Mouse (Mus musculus): ENCODE measurements around the gene 2210016F16Rik. TPM values are rescaled to one million over a fixed set of nuclear protein-coding genes. Genes with fewer than 3 reads are reported as not detected.
A peak's percentile ranks its signal among the peaks of the same experiment; 100 is the strongest.
"Not testable (repeated sequence)": the region's sequence is repeated elsewhere in the genome, so short reads cannot be mapped to it uniquely, and the experiment has no call there.

2210016F16Rik gene
- total RNA-seq, 1 experiment from 2014 or later, result 16.4 TPM

- ATAC-seq (replicated peaks; ENCODE audit: insufficient number of reproducible peaks, low FRiP score, low TSS enrichment, poor library complexity, severe bottlenecking), result peak; percentile 75
These were observed 2.9 kb upstream of the 2210016F16Rik start for GRCm38 (mm10) chr13:58387948-58388347.

GRCm38 (mm10) chr13:58385547-58385920 is 509 bp upstream of the 2210016F16Rik start:
- no peak for ATAC-seq (replicated peaks; ENCODE audit: insufficient number of reproducible peaks, low FRiP score, low TSS enrichment, poor library complexity, severe bottlenecking)

- no peak for ATAC-seq (replicated peaks; ENCODE audit: insufficient number of reproducible peaks, low FRiP score, low TSS enrichment, poor library complexity, severe bottlenecking)
These were observed 654 bp downstream of the 2210016F16Rik start for GRCm38 (mm10) chr13:58384371-58384770.

GRCm38 (mm10) chr13:58373153-58373470 is 11.9 kb downstream of the 2210016F16Rik start:
- no peak for ATAC-seq (replicated peaks; ENCODE audit: insufficient number of reproducible peaks, low FRiP score, low TSS enrichment, poor library complexity, severe bottlenecking)

- ATAC-seq (replicated peaks; ENCODE audit: insufficient number of reproducible peaks, low FRiP score, low TSS enrichment, poor library complexity, severe bottlenecking), result no peak
These were observed 12.5 kb downstream of the 2210016F16Rik start for GRCm38 (mm10) chr13:58372278-58373152.

GRCm38 (mm10) chr13:58368835-58369234 is 16.2 kb downstream of the 2210016F16Rik start:
- no peak for ATAC-seq (replicated peaks; ENCODE audit: insufficient number of reproducible peaks, low FRiP score, low TSS enrichment, poor library complexity, severe bottlenecking)

- ATAC-seq (replicated peaks; ENCODE audit: insufficient number of reproducible peaks, low FRiP score, low TSS enrichment, poor library complexity, severe bottlenecking), result no peak
These were observed 17.4 kb downstream of the 2210016F16Rik start for GRCm38 (mm10) chr13:58367641-58368040.

- no peak for ATAC-seq (replicated peaks; ENCODE audit: insufficient number of reproducible peaks, low FRiP score, low TSS enrichment, poor library complexity, severe bottlenecking)
These were observed 18.7 kb downstream of the 2210016F16Rik start for GRCm38 (mm10) chr13:58366373-58366772.

- ATAC-seq (replicated peaks; ENCODE audit: insufficient number of reproducible peaks, low FRiP score, low TSS enrichment, poor library complexity, severe bottlenecking), result not testable (repeated sequence)
These were observed 19.8 kb downstream of the 2210016F16Rik start for GRCm38 (mm10) chr13:58365179-58365578.

- no peak for ATAC-seq (replicated peaks; ENCODE audit: insufficient number of reproducible peaks, low FRiP score, low TSS enrichment, poor library complexity, severe bottlenecking)
These were observed 20.5 kb downstream of the 2210016F16Rik start for GRCm38 (mm10) chr13:58364353-58365175.

GRCm38 (mm10) chr13:58359304-58359653 is 25.7 kb downstream of the 2210016F16Rik start:
- no peak for ATAC-seq (replicated peaks; ENCODE audit: insufficient number of reproducible peaks, low FRiP score, low TSS enrichment, poor library complexity, severe bottlenecking)

- peak; percentile 96 for ATAC-seq (replicated peaks; ENCODE audit: insufficient number of reproducible peaks, low FRiP score, low TSS enrichment, poor library complexity, severe bottlenecking)
These were observed 26.3 kb downstream of the 2210016F16Rik start, which contains the start of gene Kif27 for GRCm38 (mm10) chr13:58358629-58359303. TSS of gene Kif27 (minus strand) at chr13:58359122.

GRCm38 (mm10) chr13:58352996-58353395 is 32.0 kb downstream of the 2210016F16Rik start:
- no peak for ATAC-seq (replicated peaks; ENCODE audit: insufficient number of reproducible peaks, low FRiP score, low TSS enrichment, poor library complexity, severe bottlenecking)

GRCm38 (mm10) chr13:58350606-58351005 is 34.4 kb downstream of the 2210016F16Rik start:
- ATAC-seq (replicated peaks; ENCODE audit: insufficient number of reproducible peaks, low FRiP score, low TSS enrichment, poor library complexity, severe bottlenecking), result no peak

GRCm38 (mm10) chr13:58344505-58344904 is 40.5 kb downstream of the 2210016F16Rik start:
- no peak for ATAC-seq (replicated peaks; ENCODE audit: insufficient number of reproducible peaks, low FRiP score, low TSS enrichment, poor library complexity, severe bottlenecking)

GRCm38 (mm10) chr13:58337456-58337855 is 47.6 kb downstream of the 2210016F16Rik start:
- ATAC-seq (replicated peaks; ENCODE audit: insufficient number of reproducible peaks, low FRiP score, low TSS enrichment, poor library complexity, severe bottlenecking), result no peak

- ATAC-seq (replicated peaks; ENCODE audit: insufficient number of reproducible peaks, low FRiP score, low TSS enrichment, poor library complexity, severe bottlenecking), result no peak
These were observed 50.9 kb downstream of the 2210016F16Rik start for GRCm38 (mm10) chr13:58334116-58334515.
